Mouse (Mus musculus) mouse trophoblast stem cell (cell line): Measurements from ENCODE around the gene Bbs2.
"Not testable (repeated sequence)": the region's sequence is repeated elsewhere in the genome, so short reads cannot be mapped to it uniquely, and the experiment has no call there.

Experiments used
- in situ Hi-C, 2 experiments: fragments of 300-500 bp; cut with MseI, MboI; formaldehyde crosslinking; loops; 2 replicates in 1 of 2; 3 replicates in 1 of 2; pipeline ENCODE4 v1.15.1; 2025

The Bbs2 gene

DNA sequence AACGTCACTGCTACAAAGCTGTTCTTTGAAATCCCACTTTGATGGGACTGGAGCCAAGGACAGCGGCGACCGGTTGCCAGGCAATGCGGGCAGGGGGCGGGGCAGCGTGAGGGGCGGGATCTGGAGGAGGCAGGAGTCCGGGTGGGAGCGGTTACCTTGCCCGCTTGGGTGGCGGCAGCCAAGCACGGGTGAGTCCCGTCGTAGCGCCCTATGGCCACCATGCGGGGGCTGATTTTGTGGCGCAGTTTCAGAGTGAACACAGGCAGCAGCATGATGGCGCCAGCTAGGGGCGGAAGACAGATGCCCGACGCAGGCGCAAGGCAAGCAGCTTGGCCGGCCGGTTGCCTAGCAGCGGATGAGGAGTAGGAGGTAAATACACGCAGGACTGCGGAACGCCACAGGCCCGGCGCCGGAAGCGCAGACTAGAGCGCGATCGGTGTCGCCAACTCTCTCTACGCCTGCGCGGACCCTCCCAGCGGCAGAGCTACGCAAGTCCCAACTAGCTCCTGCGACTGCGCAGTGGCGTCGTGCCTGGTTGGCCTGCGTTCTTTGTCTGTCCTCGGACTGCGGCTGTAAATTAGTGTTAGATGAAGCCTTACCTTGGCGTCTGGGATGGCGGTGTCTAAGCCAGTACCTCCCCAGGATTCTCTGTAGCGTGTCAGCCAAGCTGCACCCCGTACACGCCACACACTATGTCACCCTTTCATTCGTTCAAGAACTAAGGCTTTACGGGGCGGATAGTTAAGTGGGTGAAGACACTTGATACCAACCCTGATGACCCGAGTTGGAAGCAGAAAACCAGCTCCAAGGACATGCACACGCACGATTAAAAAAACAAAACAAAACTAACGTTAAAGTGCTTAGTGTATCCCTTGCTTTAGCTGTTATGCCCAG is at the start of gene Bbs2:
TSS of gene Bbs2 (minus strand) at position 848 of the 894 bp plus-strand sequence.
- in situ Hi-C loops, result no loop called here

GRCm38 (mm10) chr8:94148236-94148635 is 49.5 kb upstream of the Bbs2 start:
- in situ Hi-C loops, result no loop called here

DNA sequence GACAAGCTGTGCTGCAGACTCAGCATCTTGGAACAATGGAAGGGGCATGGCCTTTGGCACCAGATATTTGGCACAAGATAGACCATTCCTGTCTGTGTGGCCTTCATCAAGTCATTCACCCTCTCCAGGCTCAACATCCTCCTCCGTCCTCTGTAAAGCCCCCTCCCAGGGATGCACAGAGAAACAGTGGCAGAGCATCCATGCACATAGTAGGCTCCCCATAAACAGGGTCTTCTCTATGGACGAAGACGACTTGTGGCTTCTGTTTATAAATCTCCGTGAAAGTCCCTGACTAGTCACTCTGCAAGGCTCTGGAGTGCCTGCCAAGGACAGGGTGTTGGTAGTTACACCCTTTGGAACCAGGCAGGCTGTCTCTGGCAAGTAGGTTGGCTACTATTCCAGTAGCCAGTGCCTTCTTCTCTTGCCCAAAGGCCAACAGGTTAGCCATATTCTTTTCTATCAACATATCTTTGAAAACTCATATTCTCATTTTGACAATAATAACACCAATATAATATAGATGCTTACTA is 41.6 kb upstream of the Bbs2 start:
- in situ Hi-C loops, result no loop called here

- in situ Hi-C loops, result no loop called here
Measured at GRCm38 (mm10) chr8:94136933-94137332, 38.2 kb upstream of the Bbs2 start, which contains the start of gene Mt4. TSS of gene Mt4 (plus strand) at chr8:94137197.

DNA sequence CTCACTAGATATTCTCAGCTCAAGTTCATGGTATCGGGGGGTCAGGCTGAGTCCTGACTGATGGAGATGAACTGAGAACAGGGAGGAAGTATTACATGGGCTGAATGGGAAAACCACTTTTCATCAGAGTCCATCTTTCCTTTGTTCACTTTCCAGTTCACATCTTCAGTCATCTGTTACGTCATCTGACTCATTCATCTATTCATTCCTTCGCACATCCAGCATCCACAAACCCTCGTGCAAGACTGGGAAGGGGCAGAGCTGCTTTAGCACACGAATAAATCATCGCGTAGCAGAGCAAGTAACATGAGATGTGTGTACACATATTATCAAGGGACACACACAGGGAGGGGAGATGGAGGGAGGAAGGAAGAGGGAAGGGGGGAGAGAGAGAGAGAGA is 37.5 kb upstream of the Bbs2 start:
- in situ Hi-C loops, result no loop called here

- in situ Hi-C loops, result no loop called here
Measured at GRCm38 (mm10) chr8:94135556-94135955, 36.8 kb upstream of the Bbs2 start.

- in situ Hi-C loops, result not testable (repeated sequence)
Measured at GRCm38 (mm10) chr8:94134601-94135000, 35.9 kb upstream of the Bbs2 start.

DNA sequence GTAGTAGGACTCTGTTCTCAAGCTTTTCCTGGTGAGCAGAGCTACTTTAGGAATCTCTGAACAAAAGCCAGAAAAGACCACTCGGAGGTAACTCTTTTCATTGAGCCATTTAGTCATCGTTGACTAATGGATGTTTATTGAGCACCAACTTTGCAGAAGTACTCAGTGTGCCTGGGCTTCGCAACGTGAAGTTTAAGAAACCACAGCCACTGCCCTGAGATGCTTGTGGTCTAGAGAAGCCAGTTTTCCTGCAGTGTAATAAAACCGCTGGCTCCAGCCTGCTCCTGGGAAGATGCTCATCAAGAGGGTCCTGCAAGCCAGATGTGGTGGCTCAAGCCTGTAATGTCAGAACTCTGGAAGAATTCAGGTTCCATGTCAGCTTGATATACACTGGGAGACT is 33.4 kb upstream of the Bbs2 start:
- in situ Hi-C loops, result no loop called here

- in situ Hi-C loops, result no loop called here
Measured at GRCm38 (mm10) chr8:94130126-94130525, 31.4 kb upstream of the Bbs2 start.

DNA sequence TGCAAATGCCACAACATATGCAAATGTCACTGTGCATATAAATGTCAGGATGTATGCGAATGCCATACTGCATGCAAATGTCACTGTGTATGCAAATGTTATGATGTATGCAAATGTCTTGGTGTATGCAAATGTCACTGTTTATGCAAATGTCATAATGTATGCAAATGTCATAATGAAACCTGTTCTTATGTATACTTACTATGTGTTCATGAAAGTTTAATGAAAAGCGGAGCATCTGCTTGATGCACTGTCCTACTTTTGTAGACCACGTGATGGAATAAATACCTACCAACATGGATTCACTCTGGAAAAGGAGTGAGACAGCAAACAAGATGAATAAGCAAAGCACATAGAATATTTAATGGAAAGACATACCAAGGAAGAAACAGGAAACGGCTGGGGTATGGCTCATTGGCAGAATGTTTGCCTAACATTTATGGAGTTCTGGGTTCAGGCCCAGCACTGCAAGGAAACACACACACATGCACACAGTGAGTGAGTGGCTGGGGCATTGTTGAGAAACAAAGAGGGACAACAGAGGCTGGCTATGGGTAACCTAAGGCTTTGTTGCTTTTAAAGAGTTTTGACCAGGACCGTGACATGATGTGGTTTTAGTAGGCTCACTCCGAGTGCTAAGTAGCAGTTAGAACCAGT is 30.5 kb upstream of the Bbs2 start:
- in situ Hi-C loops, result no loop called here

DNA sequence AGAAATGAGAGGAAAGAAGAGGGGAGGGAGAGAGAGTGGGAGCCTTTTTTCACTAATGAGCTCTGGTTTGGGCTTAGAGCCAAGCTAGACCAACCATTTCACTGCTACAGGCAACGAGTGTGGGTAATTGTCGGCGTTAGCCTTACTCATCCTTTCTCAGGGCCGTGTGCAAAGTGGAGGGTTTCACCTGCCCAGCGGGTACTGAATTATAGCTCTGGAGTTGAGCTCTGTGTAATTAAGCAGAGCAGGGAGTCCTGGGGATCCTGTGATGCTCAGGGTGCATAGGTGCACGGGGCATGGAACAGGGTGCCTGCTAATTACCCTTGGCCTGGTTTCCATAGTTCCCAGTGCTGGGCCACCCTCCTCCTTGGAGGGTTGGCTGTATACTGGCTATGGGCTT is 29.0 kb upstream of the Bbs2 start:
- in situ Hi-C loops, result no loop called here

DNA sequence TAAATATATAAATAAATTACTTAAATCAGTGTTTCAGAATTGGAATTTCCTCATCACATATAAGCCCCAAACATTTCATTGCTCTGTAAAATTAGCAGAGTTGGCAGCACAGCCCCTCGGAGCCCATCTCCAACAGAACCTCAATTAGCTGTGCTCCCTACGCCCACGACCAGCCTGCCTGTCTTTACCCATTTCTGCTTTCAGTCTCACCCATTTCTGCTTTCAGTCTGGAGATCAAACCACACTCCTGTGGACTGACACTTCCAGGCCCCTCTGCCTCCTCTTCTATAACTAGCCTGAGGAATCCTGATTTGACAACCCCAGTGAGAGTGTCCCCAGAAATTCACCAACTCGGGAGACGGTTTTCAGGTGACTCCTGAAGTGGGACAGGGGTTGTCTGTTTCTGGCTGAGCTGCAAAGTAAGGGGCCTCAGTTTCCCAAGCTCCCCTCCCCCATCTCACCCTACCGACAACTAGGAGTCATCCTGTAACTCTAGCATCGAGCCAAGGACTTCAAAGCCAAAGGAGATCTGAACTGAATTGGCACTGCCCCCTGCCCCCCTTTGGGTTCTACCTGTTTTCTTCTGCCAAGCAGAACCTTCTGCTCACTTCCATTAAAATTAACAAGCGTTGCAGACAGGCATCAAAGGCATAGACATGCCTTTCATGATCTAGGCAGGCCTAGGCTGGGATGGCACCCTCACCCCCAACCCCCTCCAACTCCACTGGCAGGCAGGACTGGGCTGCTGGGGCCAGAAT is 24.2 kb upstream of the Bbs2 start:
- in situ Hi-C loops, result no loop called here

- in situ Hi-C loops, result no loop called here
Measured at GRCm38 (mm10) chr8:94121625-94122024, 22.9 kb upstream of the Bbs2 start.

DNA sequence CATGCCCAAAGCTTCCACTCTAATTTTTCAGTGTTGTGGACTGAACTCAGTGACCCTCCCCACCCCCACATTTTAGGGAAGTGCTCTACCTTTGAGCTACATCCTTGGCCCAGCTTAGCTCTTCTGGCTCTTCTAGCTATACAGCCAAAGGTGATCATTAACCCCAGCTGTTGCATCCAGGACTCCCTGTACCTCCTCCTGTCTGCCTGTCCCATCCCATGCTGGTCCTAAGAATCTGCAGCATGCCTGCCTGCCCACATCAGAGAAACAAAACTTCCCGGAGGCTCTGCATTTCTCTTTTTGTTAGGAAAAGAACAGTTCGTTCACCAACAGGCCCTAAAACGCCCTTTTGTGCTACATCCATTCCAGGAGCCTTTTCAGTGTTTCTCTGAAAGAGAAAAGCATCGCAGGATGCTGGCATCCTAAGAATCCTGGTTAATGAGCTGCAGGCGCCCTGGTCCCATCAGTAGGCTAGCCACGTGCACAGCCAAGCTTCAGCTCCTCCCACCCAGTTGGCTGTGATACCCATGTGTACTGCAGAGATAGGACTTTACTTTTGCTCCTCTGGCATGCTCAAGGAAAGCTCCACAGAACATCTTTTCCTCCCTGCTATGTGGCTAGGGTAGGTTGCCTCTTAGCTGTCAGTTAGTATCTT is 20.2 kb upstream of the Bbs2 start:
- in situ Hi-C loops, result no loop called here

- in situ Hi-C loops, result no loop called here
Measured at GRCm38 (mm10) chr8:94113972-94114371, 15.2 kb upstream of the Bbs2 start.

DNA sequence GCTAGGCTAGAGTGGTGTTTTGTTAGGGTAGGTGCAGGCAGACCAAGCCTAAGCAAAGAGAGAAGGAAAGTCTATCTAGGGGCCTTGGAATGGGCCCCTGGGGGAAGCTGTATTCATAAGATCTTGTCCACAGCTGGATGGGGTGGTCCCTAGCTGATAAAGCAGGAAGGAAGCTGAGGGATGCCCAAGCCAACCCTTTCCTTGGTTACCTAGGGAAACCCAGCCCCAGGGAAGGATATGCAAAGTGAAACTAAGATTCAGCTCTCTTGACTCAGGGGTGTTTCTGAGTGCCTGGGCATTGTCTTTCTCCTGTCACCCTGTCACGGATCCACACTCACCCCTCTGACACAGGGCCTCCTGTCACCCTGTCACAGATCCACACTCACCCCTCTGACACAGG is 14.7 kb upstream of the Bbs2 start:
- in situ Hi-C loops, result no loop called here

GRCm38 (mm10) chr8:94110526-94111177 is 11.9 kb upstream of the Bbs2 start:
- in situ Hi-C loops, result no loop called here

- in situ Hi-C loops, result loop anchor here (10.0 kb wide), 2 partner anchors 85 to 95 kb away; no protein-coding TSS in a partner anchor
Measured at GRCm38 (mm10) chr8:94109835-94110234, 11.1 kb upstream of the Bbs2 start.

GRCm38 (mm10) chr8:94109396-94109795 is 10.7 kb upstream of the Bbs2 start:
- in situ Hi-C loops, result loop anchor here (10.0 kb wide), 2 partner anchors 85 to 95 kb away; no protein-coding TSS in a partner anchor

DNA sequence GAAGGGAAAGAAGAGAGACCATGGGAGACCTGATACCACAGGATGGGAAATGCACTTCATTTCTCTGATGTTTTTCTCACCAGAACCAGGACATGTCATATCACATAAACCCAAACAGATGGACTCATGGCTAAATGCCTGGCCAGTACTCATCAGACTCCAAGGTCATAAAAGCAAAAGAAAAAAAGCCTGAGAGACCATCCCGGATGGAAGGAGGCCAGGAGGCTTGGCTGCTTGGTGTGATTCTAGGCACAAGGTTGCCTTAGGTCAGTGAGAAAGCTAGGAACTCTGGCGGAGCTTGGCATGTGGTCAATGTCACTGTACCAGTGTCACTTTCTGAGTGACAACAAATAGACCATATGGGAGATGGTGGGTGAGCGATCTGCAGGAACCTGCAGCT is 9.1 kb upstream of the Bbs2 start:
- in situ Hi-C loops, result loop anchor here (10.0 kb wide), 2 partner anchors 87 to 97 kb away; no protein-coding TSS in a partner anchor

DNA sequence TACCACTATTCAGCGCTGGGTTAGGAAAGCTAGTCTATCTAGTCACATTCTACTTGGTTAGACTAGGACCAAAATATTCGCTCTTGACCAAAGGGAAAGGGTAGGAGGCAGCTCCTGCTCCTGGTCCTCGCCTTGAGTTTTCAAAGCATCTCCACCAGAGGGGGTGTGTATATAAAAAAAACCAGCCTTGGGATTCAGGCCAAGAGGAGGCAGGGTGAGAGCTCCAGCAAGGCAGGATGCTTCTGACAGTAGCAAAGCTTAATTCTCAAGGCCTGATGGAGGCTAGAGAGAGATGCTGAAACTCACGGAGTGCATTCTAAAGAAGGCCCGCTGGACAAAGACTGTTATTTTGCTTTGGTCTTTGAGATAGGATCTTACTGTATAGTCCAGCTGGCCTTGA is 5.4 kb upstream of the Bbs2 start:
- in situ Hi-C loops, result loop anchor here (10.0 kb wide), 2 partner anchors 91 to 101 kb away; no protein-coding TSS in a partner anchor
